In genomic region chr3:90294651-90295050, GRCm38 (mm10) we compare ENCODE assay signal across 9 mouse cellular contexts. TPM values are rescaled to one million over a fixed set of nuclear protein-coding genes. Genes with fewer than 3 reads are reported as not detected.
DNase-seq lines count a peak whose midpoint lies in the region; ATAC-seq and TF ChIP-seq lines count a peak whose summit lies in the region.
"Had no signal": no experiment of that assay in that cellular context is flagged by ENCODE, and none has a peak within 500 bp of the region (broad histone marks: within the 10 kb centered on the region; RNA-seq: fewer than 3 reads in every experiment).

No protein-coding gene starts in this region.

- 0 out of 2 replicates have a peak, but pooled peaks cover 2% of the 10 kb centered on the region for H3K36me3 ChIP-seq in heart, embryonic 10.5 days
- peaks cover 31% of the 10 kb centered on the region for H3K36me3 ChIP-seq in E14TG2a.4 (ENCODE audit: insufficient read depth, low read length)
- H3K36me3 ChIP-seq in forebrain, embryonic 16.5 days (ENCODE audit: control insufficient read depth, insufficient read depth): no peaks in the 10 kb centered on the region
- no peaks in the 10 kb centered on the region for H3K36me3 ChIP-seq in liver, embryonic 15.5 days (replicated peaks)

- 67% methylated on average over 2 of the region's 2 CpGs for WGBS in heart, embryonic 10.5 days
- WGBS in forebrain, embryonic 16.5 days: 72% methylated on average over 2 of the region's 2 CpGs
- WGBS in liver, embryonic 15.5 days (ENCODE audit: insufficient replicate concordance): 30% methylated on average over 2 of the region's 2 CpGs

- DNase-seq in heart, embryonic 10.5 days (ENCODE audit: low spot score): no peak
- DNase-seq in heart, adult 18-20 months: no peak
- no peak for DNase-seq in gastrocnemius, postnatal 14 days
- DNase-seq in layer of hippocampus, postnatal 36 days: no peak
- DNase-seq in layer of hippocampus, adult 9-11 months: no peak

- H3K4me2 ChIP-seq in forebrain, embryonic 16.5 days (ENCODE audit: low read length): peak overlapping the region; percentile 77
- peak overlapping the region; percentile 79 for H3K4me2 ChIP-seq in liver, embryonic 15.5 days

- peaks cover 26% of the 10 kb centered on the region for H3K4me1 ChIP-seq in heart, embryonic 10.5 days
- peaks cover 65% of the 10 kb centered on the region for H3K4me1 ChIP-seq in E14TG2a.4 (replicated peaks; ENCODE audit: low read depth, low read length)
- H3K4me1 ChIP-seq in forebrain, embryonic 16.5 days (replicated peaks; ENCODE audit: control insufficient read depth, insufficient read depth, low read length): peaks cover 15% of the 10 kb centered on the region
- peaks cover 50% of the 10 kb centered on the region for H3K4me1 ChIP-seq in liver, embryonic 15.5 days (replicated peaks)

- no peak for TF ChIP-seq CTCF in E14TG2a.4 (conservative IDR thresholded peaks at IDR 0.05; ENCODE audit: low read length)

- H3K4me3 ChIP-seq in heart, embryonic 10.5 days: peak overlapping the region; percentile 98
- H3K4me3 ChIP-seq in E14TG2a.4 (replicated peaks; ENCODE audit: low read length): peak overlapping the region; percentile 94
- H3K4me3 ChIP-seq in forebrain, embryonic 16.5 days (replicated peaks; ENCODE audit: low read length): peak overlapping the region; percentile 71
- H3K4me3 ChIP-seq in liver, embryonic 15.5 days (replicated peaks): peak overlapping the region; percentile 91

- no peak overlapping the region for H3K9ac ChIP-seq in forebrain, embryonic 16.5 days (replicated peaks; ENCODE audit: low read depth, low read length)
- peak overlapping the region; percentile 95 for H3K9ac ChIP-seq in liver, embryonic 15.5 days

- ATAC-seq in forebrain, embryonic 16.5 days: no peak
- no peak for ATAC-seq in liver, embryonic 15.5 days (ENCODE audit: insufficient read depth)

- H3K9me3 ChIP-seq in heart, embryonic 10.5 days: no peaks in the 10 kb centered on the region
- no peaks in the 10 kb centered on the region for H3K9me3 ChIP-seq in E14TG2a.4 (ENCODE audit: low read length)
- H3K9me3 ChIP-seq in forebrain, embryonic 16.5 days (ENCODE audit: control insufficient read depth, low read length): no peaks in the 10 kb centered on the region
- H3K9me3 ChIP-seq in liver, embryonic 15.5 days (replicated peaks): no peaks in the 10 kb centered on the region

- H3K27me3 ChIP-seq in heart, embryonic 10.5 days (ENCODE audit: insufficient read depth, poor library complexity, severe bottlenecking): no peaks in the 10 kb centered on the region
- no peaks in the 10 kb centered on the region for H3K27me3 ChIP-seq in E14TG2a.4 (ENCODE audit: insufficient read depth, low read length)
- H3K27me3 ChIP-seq in forebrain, embryonic 16.5 days (replicated peaks; ENCODE audit: control insufficient read depth, insufficient read depth, low read length): no peaks in the 10 kb centered on the region
- H3K27me3 ChIP-seq in liver, embryonic 15.5 days: no peaks in the 10 kb centered on the region

- H3K27ac ChIP-seq in heart, embryonic 10.5 days: 0 out of 2 replicates have a peak overlapping the region, but pooled peaks have one; percentile 99
- no peak overlapping the region for H3K27ac ChIP-seq in forebrain, embryonic 16.5 days (ENCODE audit: low read length)
- peak overlapping the region; percentile 94 for H3K27ac ChIP-seq in liver, embryonic 15.5 days (replicated peaks)

- intact Hi-C loops in gastrocnemius, postnatal 14 days (cut with DNase I; ENCODE audit: low total_unique reads): loop anchor here (5.0 kb wide), 1 partner anchor 78 kb away; no protein-coding TSS in a partner anchor

RNA-seq across cellular contexts. Expression of gene Gatad2b, which starts 1.7 kb away (rescaled TPM):
- 10.6 and 11.8 TPM in 2 replicates for polyA plus RNA-seq in heart, embryonic 10.5 days (2016; fragmentation: Nextera tagmentation; extraction: Ambion mirVana)
- total RNA-seq in heart, adult 18-20 months (2021): 10 to 100 TPM; 40.0 to 41.8 TPM
- polyA plus RNA-seq in forebrain, embryonic 16.5 days (2015; fragmentation: Nextera tagmentation; extraction: Ambion mirVana): 15.2 and 16.5 TPM in 2 replicates
- polyA plus RNA-seq in liver, embryonic 15.5 days (2015; fragmentation: Nextera tagmentation; extraction: Ambion mirVana): 3.4 and 3.5 TPM in 2 replicates
- total RNA-seq in gastrocnemius, postnatal 14 days (2021): 10 to 100 TPM; 41.5 to 43.2 TPM
- total RNA-seq in layer of hippocampus, postnatal 36 days (2021): 100 to 1,000 TPM in 1 of 2 experiments, 10 to 100 TPM in 1; 95.2 to 109 TPM

RNA-seq across cellular contexts. Expression of gene Dennd4b, which starts 29.7 kb away (rescaled TPM):
- polyA plus RNA-seq in heart, embryonic 10.5 days (2016; fragmentation: Nextera tagmentation; extraction: Ambion mirVana): 4.6 and 7.0 TPM in 2 replicates
- total RNA-seq in heart, adult 18-20 months (2021): 10 to 100 TPM; 33.6 to 37.5 TPM
- 5.3 and 6.7 TPM in 2 replicates for polyA plus RNA-seq in forebrain, embryonic 16.5 days (2015; fragmentation: Nextera tagmentation; extraction: Ambion mirVana)
- 2.3 and 2.6 TPM in 2 replicates for polyA plus RNA-seq in liver, embryonic 15.5 days (2015; fragmentation: Nextera tagmentation; extraction: Ambion mirVana)
- total RNA-seq in gastrocnemius, postnatal 14 days (2021): 10 to 100 TPM; 44.8 to 45.3 TPM
- total RNA-seq in layer of hippocampus, postnatal 36 days (2021): 10 to 100 TPM; 30.5 to 31.8 TPM

RNA-seq across cellular contexts. Expression of gene Crtc2, which starts 40.7 kb away (rescaled TPM):
- 14.4 and 21.6 TPM in 2 replicates for polyA plus RNA-seq in heart, embryonic 10.5 days (2016; fragmentation: Nextera tagmentation; extraction: Ambion mirVana)
- total RNA-seq in heart, adult 18-20 months (2021): 10 to 100 TPM; 13.4 to 18.0 TPM
- polyA plus RNA-seq in forebrain, embryonic 16.5 days (2015; fragmentation: Nextera tagmentation; extraction: Ambion mirVana): 18.5 and 23.2 TPM in 2 replicates
- polyA plus RNA-seq in liver, embryonic 15.5 days (2015; fragmentation: Nextera tagmentation; extraction: Ambion mirVana): 6.1 and 7.9 TPM in 2 replicates
- 10 to 100 TPM; 13.5 to 14.1 TPM for total RNA-seq in gastrocnemius, postnatal 14 days (2021)
- total RNA-seq in layer of hippocampus, postnatal 36 days (2021): 10 to 100 TPM; 34.5 to 41.3 TPM

RNA-seq across cellular contexts. Expression of gene Slc39a1, which starts 46.7 kb away (rescaled TPM):
- polyA plus RNA-seq in heart, embryonic 10.5 days (2016; fragmentation: Nextera tagmentation; extraction: Ambion mirVana): 51.3 and 79.6 TPM in 2 replicates
- total RNA-seq in heart, adult 18-20 months (2021): 10 to 100 TPM; 62.0 to 65.5 TPM
- polyA plus RNA-seq in forebrain, embryonic 16.5 days (2015; fragmentation: Nextera tagmentation; extraction: Ambion mirVana): 42.5 and 43.1 TPM in 2 replicates
- 27.6 and 28.1 TPM in 2 replicates for polyA plus RNA-seq in liver, embryonic 15.5 days (2015; fragmentation: Nextera tagmentation; extraction: Ambion mirVana)
- 10 to 100 TPM; 57.8 to 62.7 TPM for total RNA-seq in gastrocnemius, postnatal 14 days (2021)
- 10 to 100 TPM; 44.9 to 47.2 TPM for total RNA-seq in layer of hippocampus, postnatal 36 days (2021)

RNA-seq across cellular contexts. Expression of gene Creb3l4, which starts 51.3 kb away (rescaled TPM):
- polyA plus RNA-seq in heart, embryonic 10.5 days (2016; fragmentation: Nextera tagmentation; extraction: Ambion mirVana): 2.1 and 2.2 TPM in 2 replicates
- total RNA-seq in heart, adult 18-20 months (2021): under 1 TPM in 1 of 2 experiments, not detected in 1; 0.41 TPM
- polyA plus RNA-seq in forebrain, embryonic 16.5 days (2015; fragmentation: Nextera tagmentation; extraction: Ambion mirVana): 2.7 and 3.3 TPM in 2 replicates
- polyA plus RNA-seq in liver, embryonic 15.5 days (2015; fragmentation: Nextera tagmentation; extraction: Ambion mirVana): 0.37 and 0.47 TPM in 2 replicates
- under 1 TPM; 0.27 to 0.39 TPM for total RNA-seq in gastrocnemius, postnatal 14 days (2021)
- under 1 TPM in 1 of 2 experiments, not detected in 1; 0.40 TPM for total RNA-seq in layer of hippocampus, postnatal 36 days (2021)
- total RNA-seq: hematopoietic stem cell, adult 5-6 weeks had no signal
